Mouse (Mus musculus) myocyte (in vitro differentiated cells): Measurements from ENCODE around the gene Sept5.

Source experiments
- MAX ChIP-seq: IDR thresholded peaks from one replicate; pipeline ENCODE4 v1.6.1; 2011; ENCODE audit warnings: low read depth, mild to moderate bottlenecking, control low read depth
- POLR2A ChIP-seq: IDR thresholded peaks from one replicate; pipeline ENCODE4 v1.6.1; 2011; ENCODE audit warnings: low read depth, mild to moderate bottlenecking, control low read depth, moderate library complexity; ENCODE audit not compliant: insufficient read length
- USF1 ChIP-seq: IDR thresholded peaks from one replicate; pipeline ENCODE4 v1.6.1; 2011; ENCODE audit warnings: low read depth, mild to moderate bottlenecking, control low read depth, moderate library complexity

GRCm38 (mm10) chr16:18642897-18643296, 13.1 kb upstream of the Sept5 start:
- no peak for TF ChIP-seq MAX
- TF ChIP-seq POLR2A, result no peak
- TF ChIP-seq USF1, result no peak
